Mouse (Mus musculus) CD8-positive naive resting alpha-beta T cell, adult 2 months (primary cell): ENCODE measurements around the gene Ttc34.

ENCODE experiments used
- DNase-seq, 2 experiments: peaks; one replicate each; pipeline ENCODE4 v3.0.0; 2022; ENCODE audit warnings: low read depth in 2 of 2, low spot score in 2 of 2

The Ttc34 gene

GRCm38 (mm10) chr4:154837170-154837569 is at the start of gene Ttc34:
Ttc34 (plus strand) TSS chr4:154837459.
- peak; percentile 46 to 60 for DNase-seq

GRCm38 (mm10) chr4:154787960-154788702 is 49.1 kb upstream of the Ttc34 start:
- no peak for DNase-seq

- DNase-seq: no peak
Observed at GRCm38 (mm10) chr4:154791894-154792293, 45.4 kb upstream of the Ttc34 start.

GRCm38 (mm10) chr4:154793499-154793898 is 43.8 kb upstream of the Ttc34 start:
- no peak for DNase-seq

GRCm38 (mm10) chr4:154797834-154798233 is 39.4 kb upstream of the Ttc34 start:
- peak; percentile 12 to 20 for DNase-seq

GRCm38 (mm10) chr4:154800543-154800942 is 36.7 kb upstream of the Ttc34 start:
- DNase-seq: no peak

- DNase-seq: no peak
Observed at GRCm38 (mm10) chr4:154802210-154802609, 35.0 kb upstream of the Ttc34 start.

GRCm38 (mm10) chr4:154825662-154826061 is 11.6 kb upstream of the Ttc34 start:
- DNase-seq: peak in 1 of 2 experiments; percentile 8

- no peak for DNase-seq
Observed at GRCm38 (mm10) chr4:154826224-154826623, 11.0 kb upstream of the Ttc34 start.

- no peak for DNase-seq
Observed at GRCm38 (mm10) chr4:154827181-154827580, 10.1 kb upstream of the Ttc34 start.

GRCm38 (mm10) chr4:154827861-154828610 is 9.2 kb upstream of the Ttc34 start:
- DNase-seq: no peak

GRCm38 (mm10) chr4:154831915-154832573 is 5.2 kb upstream of the Ttc34 start:
- no peak for DNase-seq

- no peak for DNase-seq
Observed at GRCm38 (mm10) chr4:154836183-154836915, 910 bp upstream of the Ttc34 start.

- no peak for DNase-seq
Observed at GRCm38 (mm10) chr4:154838741-154839140, 1.5 kb downstream of the Ttc34 start.

- no peak for DNase-seq
Observed at GRCm38 (mm10) chr4:154839406-154839805, 2.1 kb downstream of the Ttc34 start.

GRCm38 (mm10) chr4:154852696-154853095 is 15.4 kb downstream of the Ttc34 start:
- DNase-seq: no peak

GRCm38 (mm10) chr4:154853881-154854280 is 16.6 kb downstream of the Ttc34 start:
- no peak for DNase-seq

GRCm38 (mm10) chr4:154854676-154855345 is 17.6 kb downstream of the Ttc34 start:
- DNase-seq: no peak

- no peak for DNase-seq
Observed at GRCm38 (mm10) chr4:154855721-154856479, 18.6 kb downstream of the Ttc34 start.

- no peak for DNase-seq
Observed at GRCm38 (mm10) chr4:154856480-154856837, 19.2 kb downstream of the Ttc34 start.
